Mouse (Mus musculus): ENCODE results near the gene Myh7.
"Not testable (repeated sequence)": the region's sequence is repeated elsewhere in the genome, so short reads cannot be mapped to it uniquely, and the experiment has no call there.

The Myh7 gene

DNA sequence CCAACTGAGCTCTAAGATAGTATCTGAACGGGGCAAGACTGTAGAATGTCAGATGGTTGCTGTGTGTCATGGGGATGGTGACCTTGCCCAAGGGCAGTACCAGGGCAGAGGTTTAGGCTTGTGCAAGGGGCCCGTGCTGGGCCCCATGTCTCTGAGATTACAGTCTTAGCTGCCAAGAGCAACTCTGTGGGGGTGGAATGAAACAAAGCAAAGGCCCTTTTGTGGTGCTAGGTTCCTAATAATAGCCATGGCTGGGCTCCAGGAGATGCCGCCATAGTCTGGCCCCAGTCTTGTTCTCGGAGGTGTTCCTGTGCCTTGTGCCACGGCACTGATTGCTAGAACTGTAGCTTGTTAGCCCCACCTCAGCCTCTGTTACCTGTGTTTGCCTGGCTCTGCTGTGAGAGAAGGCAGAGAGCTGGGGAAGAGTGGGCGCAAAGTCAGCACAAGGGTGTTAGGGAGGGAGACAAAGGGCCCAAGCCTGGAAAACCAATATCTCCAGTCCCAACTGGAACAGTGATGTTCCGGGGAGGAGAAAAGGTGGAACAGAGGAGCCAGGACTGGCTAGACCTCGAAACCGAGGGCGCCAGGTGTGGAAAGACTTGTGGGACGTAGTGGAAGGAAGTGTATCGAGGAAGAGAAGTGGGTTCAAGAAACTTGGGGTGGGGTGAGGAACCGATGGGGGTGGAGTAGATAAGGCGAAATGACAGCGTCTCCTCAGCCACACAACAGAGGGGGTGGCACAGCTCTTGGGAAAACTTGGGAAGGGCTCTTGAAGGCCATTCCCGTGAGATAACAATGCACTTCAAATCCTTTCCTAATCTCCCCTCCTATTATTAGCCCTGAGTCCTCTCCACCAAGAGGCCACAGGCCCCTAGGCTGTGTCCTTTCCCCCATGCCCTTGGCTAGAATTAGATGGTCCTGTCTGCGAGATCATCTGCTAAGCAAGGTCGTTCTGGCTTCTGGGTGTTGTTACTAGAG, 9.7 kb upstream of the Myh7 start:
- no peak for DNase-seq

- no peak for DNase-seq
These were observed 8.3 kb upstream of the Myh7 start for GRCm38 (mm10) chr14:55002687-55003120.

GRCm38 (mm10) chr14:55001938-55002686, 7.7 kb upstream of the Myh7 start:
- DNase-seq = no peak

GRCm38 (mm10) chr14:55001446-55001845, 7.0 kb upstream of the Myh7 start:
- no peak for DNase-seq

- no peak for DNase-seq
These were observed 6.4 kb upstream of the Myh7 start for GRCm38 (mm10) chr14:55000814-55001213.

DNA sequence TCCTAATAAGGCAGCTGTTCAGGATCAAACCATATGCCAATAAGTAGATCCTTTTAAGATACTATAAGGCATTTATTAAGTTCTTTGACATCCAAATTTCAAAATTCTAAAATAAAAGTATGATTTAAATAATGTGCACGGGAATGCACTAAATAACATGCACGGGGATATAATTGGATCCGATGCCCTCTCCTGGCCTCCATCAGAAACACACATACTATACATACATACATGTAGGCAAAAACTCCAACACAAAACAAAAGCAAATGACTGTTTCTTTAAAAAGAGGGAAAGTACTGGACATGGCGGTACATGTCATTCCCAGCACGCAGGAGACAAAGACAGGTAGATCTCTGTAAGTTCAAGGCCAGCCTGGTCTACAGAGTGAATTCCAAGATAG, 5.4 kb upstream of the Myh7 start:
- DNase-seq = not testable (repeated sequence)

- no peak for DNase-seq
These were observed 4.3 kb upstream of the Myh7 start for GRCm38 (mm10) chr14:54998680-54999079.

GRCm38 (mm10) chr14:54997297-54997696, 2.9 kb upstream of the Myh7 start:
- no peak for DNase-seq

DNA sequence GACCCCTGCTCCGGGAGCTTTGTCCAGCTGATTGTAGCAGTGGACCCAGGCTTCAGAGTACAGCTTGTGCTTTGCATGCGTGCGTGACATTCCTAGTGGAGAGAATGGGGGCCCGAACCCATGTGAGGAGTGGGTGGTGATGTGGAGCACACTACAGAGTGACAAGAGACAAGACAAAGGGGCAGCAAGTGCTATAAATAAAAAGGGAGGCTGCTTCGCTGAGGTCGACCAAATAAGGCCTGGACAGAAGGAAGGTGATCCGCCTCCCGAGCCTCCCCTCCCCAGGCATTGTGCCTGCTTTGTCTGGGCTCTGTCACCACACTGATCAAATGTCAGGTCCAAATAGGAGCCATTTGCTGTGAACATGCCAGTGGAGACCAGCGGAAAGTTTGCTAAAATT, 2.4 kb upstream of the Myh7 start:
- no peak for DNase-seq

GRCm38 (mm10) chr14:54995457-54996138, 1.2 kb upstream of the Myh7 start:
- no peak for DNase-seq

- no peak for DNase-seq
These were observed 402 bp upstream of the Myh7 start for GRCm38 (mm10) chr14:54994869-54995186.

DNA sequence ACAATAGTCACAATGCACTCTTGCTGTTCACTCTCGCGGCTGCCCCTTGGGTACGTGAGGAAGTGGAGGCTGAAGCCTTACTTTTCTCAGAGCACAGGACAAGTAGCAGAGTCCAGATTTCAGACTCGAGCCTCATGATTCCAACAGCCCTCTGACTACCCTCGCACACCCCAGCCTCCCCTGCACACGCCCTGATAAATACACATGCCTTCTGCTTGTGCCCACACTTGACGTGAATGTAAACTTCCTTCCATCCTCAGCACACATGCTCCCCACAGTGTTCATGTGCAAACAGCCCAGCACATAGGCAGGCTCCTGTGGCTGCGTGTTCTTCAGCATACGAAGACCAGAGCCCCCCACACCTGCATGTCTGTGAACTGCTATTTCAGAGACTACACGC, 790 bp downstream of the Myh7 start:
- DNase-seq = no peak

- no peak for DNase-seq
These were observed 2.2 kb downstream of the Myh7 start for GRCm38 (mm10) chr14:54992196-54992595.

DNA sequence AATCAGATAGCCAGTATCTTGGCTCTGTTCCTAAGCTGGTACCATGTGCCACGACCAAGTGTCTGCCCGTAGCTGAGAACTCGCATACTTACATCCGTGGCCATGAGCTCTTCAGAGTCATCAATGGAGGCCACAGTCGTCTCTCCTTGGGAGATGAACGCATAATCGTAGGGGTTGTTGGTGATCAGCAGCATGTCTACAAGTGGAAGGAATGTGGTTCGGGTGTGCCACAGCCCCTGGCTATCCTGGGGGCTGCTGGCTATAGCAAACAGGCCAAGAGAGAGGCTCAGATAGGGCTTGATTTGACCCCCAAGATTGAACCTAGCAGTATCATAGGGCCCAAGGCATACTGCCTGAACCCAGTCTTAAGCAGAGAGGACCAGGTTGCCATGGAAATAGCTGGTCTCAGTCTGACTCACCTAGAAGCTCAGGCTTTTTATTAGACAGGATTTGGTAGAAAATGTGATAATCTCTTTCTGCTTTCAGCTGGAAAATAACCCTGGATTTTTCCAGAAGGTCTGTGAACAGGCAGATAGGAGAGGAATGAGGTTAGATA, 4.5 kb downstream of the Myh7 start:
- no peak for DNase-seq

GRCm38 (mm10) chr14:54988882-54989281, 5.5 kb downstream of the Myh7 start:
- DNase-seq = no peak

DNA sequence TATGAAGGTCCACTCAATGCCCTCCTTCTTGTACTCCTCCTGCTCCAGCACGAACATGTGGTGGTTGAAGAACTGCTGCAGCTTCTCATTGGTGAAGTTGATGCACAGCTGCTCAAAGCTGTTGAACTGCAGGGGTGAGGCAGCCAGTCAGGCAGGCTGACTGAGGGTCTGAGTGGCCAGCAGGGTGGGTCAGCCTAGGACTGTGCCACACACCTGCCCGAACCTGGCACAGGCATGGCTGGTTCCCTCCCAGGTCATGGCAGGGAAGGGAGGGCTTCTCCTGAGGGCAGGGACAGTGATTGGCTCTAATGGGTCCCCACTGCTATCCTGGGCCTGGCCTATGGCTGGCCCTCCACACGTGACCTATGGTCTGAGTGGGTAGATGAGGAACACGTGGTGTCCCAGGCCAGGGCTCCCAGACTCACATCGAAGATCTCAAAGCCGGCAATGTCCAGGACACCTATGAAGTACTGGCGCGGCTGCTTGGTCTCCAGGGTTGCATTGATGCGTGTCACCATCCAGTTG, 6.0 kb downstream of the Myh7 start:
- not testable (repeated sequence) for DNase-seq

DNA sequence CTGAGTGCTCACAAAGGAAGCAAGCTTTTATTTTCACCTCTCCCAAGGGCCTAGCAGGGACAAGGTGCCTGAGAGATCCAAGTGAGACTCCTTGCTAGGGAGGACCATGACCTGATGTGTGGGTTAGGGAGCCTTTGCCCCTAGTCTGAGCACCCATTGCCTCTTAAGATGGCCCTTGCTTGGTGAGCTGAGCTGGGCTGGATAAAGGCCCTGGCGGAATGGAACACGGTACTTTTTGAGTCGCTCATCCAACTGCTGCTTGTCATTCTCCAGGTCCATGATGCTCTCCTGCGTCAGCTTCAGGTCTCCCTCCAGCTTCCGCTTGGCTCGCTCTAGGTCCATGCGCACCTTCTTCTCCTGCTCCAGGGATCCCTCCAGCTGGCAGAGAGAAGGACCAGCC, 12.5 kb downstream of the Myh7 start:
- no peak for DNase-seq

DNA sequence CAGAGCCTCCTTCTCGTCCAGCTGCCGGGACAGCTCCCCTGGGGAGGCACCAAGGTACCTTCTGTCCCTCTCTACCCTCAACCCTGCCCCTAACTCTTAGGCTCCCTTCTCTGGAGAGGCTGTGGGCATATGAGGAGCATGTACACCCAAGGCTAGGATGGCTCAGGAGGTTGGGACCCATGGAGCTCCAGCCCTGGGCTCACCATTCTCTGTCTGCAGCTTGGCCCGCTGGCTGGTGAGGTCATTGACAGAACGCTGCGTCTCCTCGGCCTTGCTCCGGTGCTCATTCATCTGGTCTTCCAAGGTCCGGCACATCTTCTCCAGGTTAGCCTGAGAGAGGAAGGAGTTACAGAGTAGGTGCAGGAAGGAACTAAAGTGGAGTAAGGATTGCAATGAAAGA, 15.8 kb downstream of the Myh7 start:
- no peak for DNase-seq

DNA sequence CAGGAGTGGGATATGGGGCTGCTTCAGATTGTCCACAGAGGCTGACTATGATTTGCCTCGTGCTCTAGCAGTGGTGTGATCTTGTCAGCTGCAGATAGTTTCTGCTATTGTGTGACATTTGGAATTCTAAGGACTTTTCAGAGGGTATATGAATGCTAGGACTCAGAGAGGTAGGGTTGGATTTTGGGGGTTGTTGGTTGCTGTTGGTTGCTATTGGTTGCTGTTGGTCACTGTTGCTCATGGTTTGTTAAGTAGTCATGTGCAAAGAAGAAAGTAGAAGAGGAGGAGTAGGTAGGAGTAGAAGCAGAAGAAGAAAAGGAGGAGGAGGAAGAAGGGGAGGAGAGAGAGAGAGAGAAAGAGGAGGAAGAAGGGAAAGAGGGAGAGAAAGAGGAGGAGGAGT, 17.8 kb downstream of the Myh7 start, which contains the start of gene Gm17428:
TSS of gene Gm17428 (plus strand) at position 301 of the 400 bp plus-strand sequence.
- DNase-seq = no peak

GRCm38 (mm10) chr14:54974068-54974791, 20.2 kb downstream of the Myh7 start:
- DNase-seq = no peak

GRCm38 (mm10) chr14:54972786-54973185, 21.6 kb downstream of the Myh7 start:
- not testable (repeated sequence) for DNase-seq

DNA sequence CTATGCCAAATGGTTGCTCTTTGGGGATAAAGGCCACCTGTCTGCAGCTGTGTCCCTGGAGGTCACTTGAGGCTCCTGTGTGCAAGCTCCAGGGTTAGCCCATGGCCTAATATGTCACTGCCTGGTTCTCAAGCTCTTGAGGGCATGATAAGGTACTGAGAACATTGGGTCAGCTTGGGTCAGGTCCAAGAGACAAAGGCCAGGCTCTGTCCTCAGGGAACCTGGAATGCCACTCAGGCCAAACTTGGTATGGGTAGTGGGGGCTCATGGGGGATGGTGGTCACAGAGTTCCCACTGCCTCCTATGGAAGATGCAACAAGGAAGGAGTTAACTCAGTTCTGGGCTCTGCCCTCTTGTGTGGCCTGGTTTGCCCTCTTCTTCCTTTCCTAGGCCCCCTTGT, 26.1 kb downstream of the Myh7 start:
- no peak for DNase-seq

All from thymus, postnatal 36 days (tissue).